Mouse (Mus musculus) thymus, adult 2 months (tissue): ENCODE results near the gene Gfra1. TPM values are rescaled to one million over a fixed set of nuclear protein-coding genes. Genes with fewer than 3 reads are reported as not detected.

Source experiments
- DNase-seq: peaks from one replicate; pipeline ENCODE4 v3.0.0; 2021
- H3K27ac ChIP-seq: fragments of 200-500 bp; 2 replicates; pipeline ENCODE4 v1.5.1; 2012; ENCODE audit warnings: low read length, control low read depth; ENCODE audit not compliant: control insufficient read depth, insufficient read depth
- H3K27me3 ChIP-seq: fragments of 200-500 bp; 2 replicates; pipeline ENCODE4 v1.6.1; 2012; ENCODE audit warnings: mild to moderate bottlenecking, low read length, moderate library complexity, mixed read lengths; ENCODE audit not compliant: control insufficient read depth, insufficient read depth
- H3K36me3 ChIP-seq: fragments of 200-500 bp; 2 replicates; pipeline ENCODE4 v1.6.1; 2012; ENCODE audit warnings: mild to moderate bottlenecking, low read length, moderate library complexity; ENCODE audit not compliant: control insufficient read depth, insufficient read depth
- H3K4me1 ChIP-seq: fragments of 200-500 bp; replicated peaks from 2 replicates; pipeline ENCODE4 v1.6.1; 2012; ENCODE audit warnings: low read length; ENCODE audit not compliant: control insufficient read depth, insufficient read depth
- H3K4me3 ChIP-seq: fragments of 200-500 bp; 2 replicates; pipeline ENCODE4 v1.5.1; 2012; ENCODE audit warnings: mild to moderate bottlenecking, low read length, control low read depth, moderate library complexity; ENCODE audit not compliant: control insufficient read depth, insufficient read depth
- CTCF ChIP-seq: fragments of 200-500 bp; IDR thresholded peaks from 2 replicates; pipeline ENCODE4 v1.5.1; 2012; ENCODE audit warnings: mild to moderate bottlenecking, control low read depth, low read length, moderate library complexity, borderline replicate concordance; ENCODE audit not compliant: control insufficient read depth, poor library complexity, insufficient read depth; ENCODE audit errors: extremely low read depth
- POLR2A ChIP-seq: fragments of 200-500 bp; IDR thresholded peaks from 2 replicates; pipeline ENCODE4 v1.6.1; 2012; ENCODE audit warnings: mild to moderate bottlenecking, low read length, control low read depth, moderate library complexity; ENCODE audit not compliant: control insufficient read depth, poor library complexity, insufficient read depth; ENCODE audit errors: extremely low read depth
- WGBS: fragments of 180-500 bp; shearing (Covaris S2); methylation state at CpG from one replicate; pipeline ENCODE4 v1.1.7; 2018; 5-methylcytosine and 5-hydroxymethylcytosine counted together
- polyA plus RNA-seq: library from polyadenylated mRNA; depleted of rRNA; stranded (reverse); fragments of >200 nt; gene quantifications from 2 replicates; pipeline ENCODE4 v1.2.3, GENCODE M21; 2012

Gfra1 gene
- polyA plus RNA-seq, 1 experiment: 7.0 TPM

DNA sequence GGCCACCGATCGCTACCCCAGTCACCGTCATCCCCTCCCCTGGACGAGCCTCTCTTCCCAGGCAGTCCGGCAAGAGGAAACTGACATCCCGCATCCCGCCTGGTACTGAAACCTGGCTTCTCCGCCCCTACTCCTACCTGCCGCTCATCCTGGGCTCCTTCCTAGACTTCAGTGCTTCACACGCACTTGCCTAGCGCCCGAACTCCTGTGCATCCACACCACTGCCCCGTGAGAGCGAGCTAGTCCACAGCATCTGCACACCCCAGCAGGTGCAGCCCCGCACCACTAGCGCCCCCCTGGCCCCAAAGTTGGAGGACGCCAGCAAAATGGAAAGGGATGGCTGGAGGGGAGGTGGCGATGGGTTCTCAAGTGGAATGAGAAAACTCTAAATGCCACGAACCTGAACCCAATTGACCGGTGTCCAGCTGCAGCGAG, 631 bp downstream of the Gfra1 start:
- under 1% methylated on average over 21 of the region's 21 CpGs for WGBS
- H3K4me1 ChIP-seq: peaks cover 35% of the 10 kb centered on the region
- TF ChIP-seq POLR2A (0 out of 2 replicates have a peak, but pooled peaks have one; percentile 12), CTCF (0 out of 2 replicates have a peak, but pooled peaks have one; percentile 21)
- H3K4me3 ChIP-seq: peak overlapping the region; percentile 62
- DNase-seq: peak; percentile 70
- H3K27ac ChIP-seq: no peak overlapping the region
- H3K36me3 ChIP-seq: no peaks in the 10 kb centered on the region
- no peaks in the 10 kb centered on the region; the same call in 1 of the 2 replicates for H3K27me3 ChIP-seq

DNA sequence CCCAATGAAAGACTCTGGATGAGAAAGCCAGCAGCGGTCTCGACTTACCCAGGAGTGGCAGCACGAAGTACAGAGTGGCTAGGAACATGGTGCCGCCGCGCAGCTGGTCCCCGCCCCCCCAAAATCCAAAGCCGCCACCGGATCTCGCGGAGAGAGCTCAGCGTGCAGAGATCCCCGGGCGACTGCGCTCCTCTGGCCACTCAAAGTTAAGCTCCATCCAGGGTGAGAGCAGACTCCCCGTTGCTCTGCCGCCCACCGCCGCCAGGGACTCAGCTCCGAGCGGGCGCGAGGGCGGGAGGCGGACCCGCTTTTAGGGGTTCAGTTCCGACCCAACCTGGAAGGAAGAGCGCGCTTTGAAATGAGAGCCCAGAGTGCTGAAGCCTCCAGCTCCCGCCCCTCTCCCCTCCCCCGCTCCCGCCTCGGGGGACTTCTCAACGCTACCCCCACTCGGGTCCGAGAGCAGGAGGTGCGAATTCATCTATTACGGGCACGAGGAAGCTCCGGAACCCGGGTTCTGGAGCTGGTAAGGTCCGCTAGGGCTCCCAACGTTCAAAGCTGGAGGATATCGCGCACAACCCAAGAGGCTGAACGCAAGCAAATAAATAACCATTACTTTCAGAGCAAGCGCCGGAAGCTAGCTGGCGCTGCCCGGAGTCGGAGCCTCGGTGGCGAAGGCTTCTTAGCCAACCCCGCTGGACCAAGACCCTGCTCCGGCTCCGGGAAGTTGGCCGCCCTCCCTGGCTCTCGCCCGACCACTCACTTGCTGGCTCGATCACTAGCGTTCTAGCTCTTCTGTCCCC, 1.2 kb downstream of the Gfra1 start:
- peak overlapping the region; percentile 62 for H3K4me3 ChIP-seq
- H3K36me3 ChIP-seq: no peaks in the 10 kb centered on the region
- no peak overlapping the region for H3K27ac ChIP-seq
- H3K27me3 ChIP-seq: no peaks in the 10 kb centered on the region; the same call in 1 of the 2 replicates
- TF ChIP-seq CTCF (peak; percentile 28; the same call in 1 of the 2 replicates), POLR2A (no peak)
- WGBS: under 1% methylated on average over 61 of the region's 61 CpGs
- H3K4me1 ChIP-seq: peaks cover 35% of the 10 kb centered on the region
- DNase-seq: peak; percentile 65

DNA sequence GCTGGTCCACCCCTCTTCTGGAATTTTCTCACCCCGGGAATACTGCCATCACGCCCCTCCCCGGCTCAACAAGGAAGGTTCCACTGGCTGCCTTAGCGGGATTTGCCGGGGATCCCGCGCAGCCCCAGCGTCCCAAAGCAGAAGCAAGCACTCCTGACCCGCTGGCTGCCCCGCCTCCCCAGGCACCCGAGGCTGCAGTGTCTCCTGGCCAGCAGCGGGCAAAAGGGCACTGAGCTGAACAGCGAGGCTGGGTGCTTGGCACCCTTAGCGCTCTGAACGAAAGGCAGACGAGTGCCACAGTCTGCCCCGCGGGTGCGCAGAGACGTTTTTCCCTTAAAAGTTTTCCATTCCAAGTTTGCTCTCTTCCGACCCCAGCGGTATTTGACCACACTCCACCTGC, 2.1 kb downstream of the Gfra1 start:
- Histone ChIP-seq H3K27me3 (no peaks in the 10 kb centered on the region; the same call in 1 of the 2 replicates), H3K27ac (no peak overlapping the region), H3K4me3 (peak overlapping the region; percentile 62), H3K36me3 (no peaks in the 10 kb centered on the region), H3K4me1 (peaks cover 35% of the 10 kb centered on the region)
- WGBS: 1% methylated on average over 22 of the region's 22 CpGs
- DNase-seq: peak; percentile 25
- no peak for TF ChIP-seq POLR2A
- no peak for TF ChIP-seq CTCF

DNA sequence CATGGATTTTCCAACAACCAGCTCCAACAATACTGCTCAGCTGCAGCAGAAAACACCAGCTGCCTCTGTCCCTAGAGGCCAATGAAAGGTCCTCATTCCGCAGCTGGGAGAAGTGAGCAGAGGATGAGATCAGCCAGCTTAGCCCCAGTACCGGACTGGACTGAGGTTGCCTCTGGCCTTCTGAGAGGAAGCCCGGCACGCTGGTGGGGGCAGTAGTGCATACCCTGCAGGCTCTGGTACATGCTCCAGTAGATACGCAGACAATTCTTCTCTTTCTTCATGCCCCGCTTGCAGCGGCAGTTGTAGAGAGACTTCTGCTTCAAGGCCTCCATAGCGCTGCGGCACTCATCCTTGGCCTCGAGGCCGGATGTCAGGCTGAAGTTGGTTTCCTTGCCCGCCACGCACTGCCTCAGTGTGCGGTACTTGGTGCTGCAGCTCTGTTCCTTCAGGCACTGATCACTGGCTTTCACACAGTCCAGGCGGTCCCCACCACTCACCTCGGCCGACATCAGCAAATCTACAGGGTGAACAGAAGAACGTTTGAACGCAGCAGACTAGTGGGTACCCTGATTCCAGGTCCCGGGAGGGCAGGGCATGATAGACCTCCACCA, 2.7 kb downstream of the Gfra1 start:
- TF ChIP-seq CTCF: no peak
- no peak for TF ChIP-seq POLR2A
- Histone ChIP-seq H3K4me3 (peak overlapping the region; percentile 62), H3K4me1 (peaks cover 37% of the 10 kb centered on the region), H3K36me3 (no peaks in the 10 kb centered on the region), H3K27me3 (no peaks in the 10 kb centered on the region; the same call in 1 of the 2 replicates), H3K27ac (no peak overlapping the region)
- peak; percentile 33 for DNase-seq
- WGBS: 7% methylated on average over 20 of the region's 20 CpGs

DNA sequence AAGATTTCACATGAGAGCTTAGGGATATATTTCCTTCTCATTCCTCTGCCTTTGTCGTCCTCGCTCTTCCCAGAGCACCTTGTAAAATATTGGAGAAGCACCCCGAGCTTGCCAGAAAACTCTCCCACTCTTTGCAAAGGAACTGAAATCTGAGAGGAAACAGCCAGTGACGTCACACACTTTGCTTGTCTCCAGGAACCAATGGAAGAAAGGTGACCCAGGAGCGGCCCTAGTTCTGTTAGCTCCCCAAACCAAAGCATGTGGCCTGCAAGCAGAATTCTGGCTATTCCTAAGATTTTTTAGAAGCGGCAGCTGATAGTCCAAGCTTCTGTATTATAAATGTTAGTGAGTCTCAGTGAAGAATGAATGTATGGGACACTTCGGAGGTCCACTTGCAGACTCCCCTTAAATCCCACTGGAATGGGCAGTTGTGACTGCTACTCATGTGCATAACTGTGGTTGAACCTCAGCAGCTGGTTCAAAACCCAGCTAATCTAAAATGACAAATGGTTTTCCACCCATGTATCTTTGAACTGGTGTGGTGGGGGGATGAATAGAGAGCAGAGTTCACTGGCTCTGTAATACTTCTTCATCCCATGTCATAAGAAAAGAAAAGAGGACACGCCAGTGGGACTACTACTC, 3.4 kb downstream of the Gfra1 start:
- H3K27ac ChIP-seq: no peak overlapping the region
- no peak for DNase-seq
- H3K36me3 ChIP-seq: no peaks in the 10 kb centered on the region
- no peak overlapping the region for H3K4me3 ChIP-seq
- H3K4me1 ChIP-seq: peaks cover 37% of the 10 kb centered on the region
- TF ChIP-seq CTCF (no peak), POLR2A (no peak)
- no peaks in the 10 kb centered on the region; the same call in 1 of the 2 replicates for H3K27me3 ChIP-seq
- WGBS: 79% methylated on average over 8 of the region's 8 CpGs

DNA sequence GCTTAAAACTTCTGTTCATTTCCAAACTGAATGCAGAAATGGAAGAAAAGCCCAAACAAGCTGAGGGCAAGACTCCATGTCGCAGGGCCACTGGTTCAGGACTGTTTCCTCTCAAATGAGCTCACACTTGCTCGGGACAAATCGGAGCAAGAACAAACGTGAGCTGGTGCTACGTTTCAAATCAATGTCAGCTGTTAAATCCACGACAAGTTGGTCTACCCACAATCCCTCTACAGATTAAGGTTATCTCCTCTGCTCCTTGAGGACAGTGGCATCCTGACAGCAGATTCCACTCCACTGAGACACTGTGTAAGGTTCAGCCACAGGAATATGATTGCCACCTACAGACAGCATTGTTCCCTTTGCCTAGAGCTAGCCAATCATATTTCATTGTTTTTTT, 4.4 kb downstream of the Gfra1 start:
- Histone ChIP-seq H3K27ac (no peak overlapping the region), H3K4me1 (peaks cover 34% of the 10 kb centered on the region), H3K27me3 (no peaks in the 10 kb centered on the region), H3K36me3 (no peaks in the 10 kb centered on the region), H3K4me3 (no peak overlapping the region)
- no peak for DNase-seq
- 79% methylated on average over 6 of the region's 6 CpGs for WGBS
- TF ChIP-seq POLR2A (no peak), CTCF (no peak)
